Mouse (Mus musculus) left cerebral cortex, adult 11 months (tissue): ENCODE data around the gene Slc37a4.
"Not testable (repeated sequence)": the region's sequence is repeated elsewhere in the genome, so short reads cannot be mapped to it uniquely, and the experiment has no call there.

ENCODE experiments used
- DNase-seq: peaks from one replicate; pipeline ENCODE4 v3.0.0; 2022; ENCODE audit warnings: low spot score

Slc37a4 gene

GRCm38 (mm10) chr9:44440961-44441360 lies 44.3 kb downstream of the Slc37a4 start, which contains the start of gene Foxr1:
Foxr1 (minus strand) TSS chr9:44441136.
- no peak for DNase-seq

GRCm38 (mm10) chr9:44444402-44445025 lies 47.9 kb downstream of the Slc37a4 start:
- not testable (repeated sequence) for DNase-seq

- no peak for DNase-seq
Observed at GRCm38 (mm10) chr9:44450387-44450786, 53.7 kb downstream of the Slc37a4 start.
